Mouse (Mus musculus) embryo, embryonic 11.5 days (tissue): ENCODE measurements around the gene Slc41a3.

Source experiments
- DNase-seq: peaks from one replicate; pipeline ENCODE4 v3.0.0-alpha.2; 2012; ENCODE audit warnings: low read depth, low spot score

The Slc41a3 gene

GRCm38 (mm10) chr6:90597592-90597991, 6.9 kb upstream of the Slc41a3 start:
- no peak for DNase-seq

GRCm38 (mm10) chr6:90598197-90598596, 6.3 kb upstream of the Slc41a3 start:
- no peak for DNase-seq

- no peak for DNase-seq
Measured at GRCm38 (mm10) chr6:90600351-90600750, 4.2 kb upstream of the Slc41a3 start.

- DNase-seq: no peak
Measured at GRCm38 (mm10) chr6:90601736-90602135, 2.8 kb upstream of the Slc41a3 start.

GRCm38 (mm10) chr6:90602304-90602703, 2.2 kb upstream of the Slc41a3 start:
- DNase-seq: no peak

GRCm38 (mm10) chr6:90603126-90603525, 1.4 kb upstream of the Slc41a3 start:
- no peak for DNase-seq

- no peak for DNase-seq
Measured at GRCm38 (mm10) chr6:90604130-90604529, 395 bp upstream of the Slc41a3 start.

- no peak for DNase-seq
Measured at GRCm38 (mm10) chr6:90605298-90605665, 757 bp downstream of the Slc41a3 start.

- DNase-seq: peak; percentile 61
Measured at GRCm38 (mm10) chr6:90606538-90606937, 2.0 kb downstream of the Slc41a3 start.

- peak; percentile 59 for DNase-seq
Measured at GRCm38 (mm10) chr6:90607196-90607595, 2.7 kb downstream of the Slc41a3 start.

GRCm38 (mm10) chr6:90608186-90608585, 3.7 kb downstream of the Slc41a3 start:
- no peak for DNase-seq

- no peak for DNase-seq
Measured at GRCm38 (mm10) chr6:90610248-90610647, 5.7 kb downstream of the Slc41a3 start.

- no peak for DNase-seq
Measured at GRCm38 (mm10) chr6:90613277-90613676, 8.8 kb downstream of the Slc41a3 start.

GRCm38 (mm10) chr6:90615362-90615761, 10.8 kb downstream of the Slc41a3 start:
- DNase-seq: no peak

GRCm38 (mm10) chr6:90615991-90616390, 11.5 kb downstream of the Slc41a3 start:
- no peak for DNase-seq

- no peak for DNase-seq
Measured at GRCm38 (mm10) chr6:90616481-90616880, 12.0 kb downstream of the Slc41a3 start.

- no peak for DNase-seq
Measured at GRCm38 (mm10) chr6:90618274-90618673, 13.7 kb downstream of the Slc41a3 start.

- no peak for DNase-seq
Measured at GRCm38 (mm10) chr6:90618821-90619636, 14.5 kb downstream of the Slc41a3 start.

GRCm38 (mm10) chr6:90619936-90620335, 15.4 kb downstream of the Slc41a3 start:
- no peak for DNase-seq

GRCm38 (mm10) chr6:90620791-90621583, 16.5 kb downstream of the Slc41a3 start:
- DNase-seq: no peak

- DNase-seq: no peak
Measured at GRCm38 (mm10) chr6:90621584-90621890, 17.0 kb downstream of the Slc41a3 start.

- no peak for DNase-seq
Measured at GRCm38 (mm10) chr6:90622758-90623455, 18.4 kb downstream of the Slc41a3 start.
